Mouse (Mus musculus): ENCODE results near the gene Utf1. TPM values are rescaled to one million over a fixed set of nuclear protein-coding genes. Genes with fewer than 3 reads are reported as not detected.

The Utf1 gene
- polyA plus RNA-seq, 1 experiment = not detected

DNA sequence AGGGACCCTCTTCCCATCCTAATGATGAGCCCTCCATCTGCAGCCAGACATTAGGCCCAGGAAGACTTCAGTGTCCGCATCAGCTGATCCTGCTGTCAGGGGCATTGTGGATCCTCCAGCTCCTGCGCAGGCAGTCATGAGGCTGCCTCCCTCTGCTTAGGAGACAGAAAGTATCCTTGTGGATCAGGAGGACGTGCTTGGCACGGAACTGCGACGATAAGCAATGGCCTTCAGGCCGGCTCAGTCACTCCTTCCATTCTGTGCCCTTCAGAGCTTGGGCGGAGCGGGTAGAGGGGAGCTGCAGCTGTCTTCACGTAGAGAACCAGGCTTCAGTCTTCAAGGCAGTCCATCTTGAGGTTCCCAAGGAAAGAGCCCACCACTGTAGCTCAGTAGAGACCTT is 17.6 kb downstream of the Utf1 start:
- TF ChIP-seq CTCF (IDR thresholded peaks at IDR 0.05; ENCODE audit: borderline replicate concordance, extremely low read depth, insufficient read depth, insufficient read length) (no peak), POLR2A (IDR thresholded peaks at IDR 0.05; ENCODE audit: borderline replicate concordance, extremely low read depth, insufficient read depth, insufficient read length, poor library complexity, severe bottlenecking) (no peak)
- DNase-seq (ENCODE audit: low read depth) = no peak

DNA sequence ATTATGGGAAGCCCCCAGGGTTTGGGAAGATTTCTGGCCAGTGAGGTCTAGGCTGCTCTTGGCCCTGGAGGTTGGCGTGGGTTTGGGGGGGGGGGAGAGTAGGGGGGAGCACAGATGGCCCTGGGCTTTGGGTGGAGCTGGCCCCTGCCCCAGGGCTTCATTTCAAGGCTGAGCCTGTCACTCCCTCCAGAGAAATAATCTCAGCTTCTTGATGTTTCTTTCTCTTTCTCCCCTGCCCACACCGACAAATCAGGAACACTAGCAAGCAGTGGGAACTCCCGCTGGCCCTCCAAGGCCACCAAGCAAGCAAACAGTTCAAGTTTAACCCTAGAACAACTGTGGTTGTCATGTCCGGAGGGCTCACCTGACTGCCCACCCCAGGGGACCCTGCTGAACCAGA is 20.2 kb downstream of the Utf1 start:
- TF ChIP-seq CTCF (IDR thresholded peaks at IDR 0.05; ENCODE audit: borderline replicate concordance, extremely low read depth, insufficient read depth, insufficient read length) (no peak), POLR2A (IDR thresholded peaks at IDR 0.05; ENCODE audit: borderline replicate concordance, extremely low read depth, insufficient read depth, insufficient read length, poor library complexity, severe bottlenecking) (no peak)
- no peak for DNase-seq (ENCODE audit: low read depth)

DNA sequence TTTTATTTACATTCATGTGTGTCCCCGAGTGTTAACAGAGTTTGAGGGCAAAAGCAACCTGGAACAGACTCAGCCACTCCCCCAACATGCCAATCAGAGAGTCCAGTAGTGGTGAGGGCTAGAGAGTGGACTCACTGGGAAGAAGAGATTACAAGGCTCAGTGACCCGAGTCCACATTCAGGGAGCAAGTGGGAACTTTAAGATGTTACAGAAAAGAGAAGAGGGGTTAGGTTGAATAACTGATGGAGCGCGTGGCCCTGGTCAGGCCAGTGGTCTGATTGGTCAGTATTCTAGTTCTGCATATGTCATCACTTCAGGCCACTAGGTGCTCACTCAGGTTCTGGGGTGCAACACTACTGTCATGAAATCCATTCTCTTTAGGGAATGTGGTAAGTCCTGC is 23.6 kb downstream of the Utf1 start:
- no peak for DNase-seq (ENCODE audit: low read depth)
- no peak for TF ChIP-seq CTCF (IDR thresholded peaks at IDR 0.05; ENCODE audit: borderline replicate concordance, extremely low read depth, insufficient read depth, insufficient read length)
- no peak for TF ChIP-seq POLR2A (IDR thresholded peaks at IDR 0.05; ENCODE audit: borderline replicate concordance, extremely low read depth, insufficient read depth, insufficient read length, poor library complexity, severe bottlenecking)

DNA sequence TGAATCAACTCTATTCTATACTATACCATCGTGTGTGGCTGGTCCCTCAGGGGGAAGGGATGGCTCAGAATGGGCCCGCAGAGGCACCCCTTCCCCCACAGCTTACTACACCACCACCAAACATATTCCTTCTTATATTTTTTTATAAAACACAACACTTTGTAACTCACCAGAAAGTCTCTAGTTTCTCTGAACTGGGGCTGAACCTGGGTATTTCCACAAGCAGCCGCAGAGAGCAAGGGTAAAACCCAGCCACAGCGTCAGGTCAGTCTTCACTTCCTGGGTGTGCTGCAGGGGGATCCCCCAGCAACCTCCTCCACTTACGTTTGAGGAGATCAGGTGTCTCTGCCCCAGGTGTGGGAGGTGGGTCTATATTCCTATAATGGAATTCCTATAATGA is 24.8 kb downstream of the Utf1 start:
- DNase-seq (ENCODE audit: low read depth) = no peak
- TF ChIP-seq POLR2A (IDR thresholded peaks at IDR 0.05; ENCODE audit: borderline replicate concordance, extremely low read depth, insufficient read depth, insufficient read length, poor library complexity, severe bottlenecking) = no peak

DNA sequence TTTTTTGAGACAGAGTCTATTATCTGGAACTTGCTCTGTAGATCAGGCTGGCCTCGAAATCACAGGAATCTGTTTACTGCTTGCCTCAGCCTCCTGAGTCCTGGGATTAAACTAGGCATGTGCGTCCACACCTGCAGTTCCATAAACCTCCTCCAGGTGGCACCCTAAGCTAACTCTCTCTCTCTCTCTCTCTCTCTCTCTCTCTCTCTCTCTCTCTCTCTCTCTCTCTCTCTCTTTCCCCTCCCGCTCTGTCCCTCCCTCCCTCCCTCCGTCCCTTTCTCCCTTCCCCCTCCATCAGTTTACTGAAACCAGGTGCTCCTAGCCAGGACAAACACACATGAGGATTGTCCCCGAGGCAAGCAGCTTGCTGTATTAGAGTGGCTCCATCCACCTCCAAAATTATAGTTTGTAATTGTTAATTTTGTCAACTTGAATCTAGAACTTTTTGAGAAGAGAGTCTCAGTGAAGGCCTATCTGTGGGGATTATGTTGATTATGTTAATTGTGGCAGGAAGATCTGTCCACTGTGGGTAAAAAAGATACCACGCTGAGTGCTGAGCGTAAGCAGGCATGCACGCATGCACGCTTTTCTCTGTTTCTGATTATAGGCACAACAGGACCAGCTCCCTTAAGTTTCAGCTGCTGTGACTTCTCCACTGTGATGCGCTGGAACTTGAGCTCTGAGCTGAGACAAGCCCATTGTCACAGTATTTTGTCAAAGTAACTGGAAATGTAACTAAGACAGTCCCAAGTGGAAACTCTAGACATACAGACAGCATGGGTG is 25.9 kb downstream of the Utf1 start:
- peak; percentile 87 for DNase-seq (ENCODE audit: low read depth)
- TF ChIP-seq CTCF (IDR thresholded peaks at IDR 0.05; ENCODE audit: borderline replicate concordance, extremely low read depth, insufficient read depth, insufficient read length) (peak; percentile 79), POLR2A (IDR thresholded peaks at IDR 0.05; ENCODE audit: borderline replicate concordance, extremely low read depth, insufficient read depth, insufficient read length, poor library complexity, severe bottlenecking) (no peak)

DNA sequence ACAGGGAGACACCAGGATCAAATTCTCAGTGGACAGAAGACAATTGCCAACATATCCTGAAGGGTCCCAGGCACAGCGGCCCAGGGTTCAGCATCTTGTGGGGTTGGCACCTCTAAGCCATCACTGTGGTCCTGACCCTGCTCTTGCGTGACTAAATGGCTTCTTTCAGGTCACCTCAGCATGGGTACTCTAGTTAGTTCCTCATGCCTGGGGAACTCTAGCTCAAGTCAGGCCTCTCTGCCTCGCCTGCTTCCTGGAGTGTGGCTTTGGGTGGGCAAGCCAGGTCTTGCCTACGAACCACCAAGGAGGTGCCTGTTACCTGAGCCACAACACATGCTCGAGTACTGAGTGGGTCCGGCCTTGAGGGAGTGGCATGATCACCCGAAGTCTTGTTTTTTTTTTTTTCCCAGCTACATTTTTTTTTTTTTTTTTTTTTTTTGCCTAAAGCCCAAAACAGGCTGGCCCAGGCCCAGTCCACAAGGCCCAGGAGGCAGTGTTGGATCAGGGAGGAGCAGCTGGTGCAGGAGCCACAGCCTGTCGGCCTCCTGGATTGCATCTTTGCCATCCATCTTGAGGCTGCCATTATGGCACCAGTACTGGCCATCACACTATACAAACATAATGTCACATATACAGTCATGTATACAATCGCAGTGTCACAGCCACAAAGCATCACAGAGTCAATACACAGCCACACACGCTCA is 26.8 kb downstream of the Utf1 start:
- TF ChIP-seq CTCF (IDR thresholded peaks at IDR 0.05; ENCODE audit: borderline replicate concordance, extremely low read depth, insufficient read depth, insufficient read length) (no peak), POLR2A (IDR thresholded peaks at IDR 0.05; ENCODE audit: borderline replicate concordance, extremely low read depth, insufficient read depth, insufficient read length, poor library complexity, severe bottlenecking) (no peak)
- no peak for DNase-seq (ENCODE audit: low read depth)

DNA sequence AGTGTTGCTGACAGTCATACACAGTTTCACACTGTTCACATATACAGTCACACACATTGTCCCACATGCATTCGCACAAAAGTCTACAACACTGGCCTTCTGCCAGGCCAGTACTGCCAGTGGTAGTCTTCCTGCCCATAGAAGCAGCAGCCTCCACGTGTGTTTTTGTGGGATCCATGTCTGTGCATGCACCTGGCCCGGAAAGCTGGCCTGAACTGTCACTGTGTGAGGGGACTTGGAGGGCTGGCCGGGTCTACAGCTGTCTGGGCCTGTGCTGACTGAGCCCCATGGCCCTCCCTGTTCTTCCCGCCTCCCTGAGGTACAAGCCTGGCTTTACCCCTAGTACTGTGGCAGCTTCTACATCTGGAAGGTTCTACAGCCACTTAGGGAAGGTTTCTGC is 27.4 kb downstream of the Utf1 start:
- DNase-seq (ENCODE audit: low read depth) = no peak
- TF ChIP-seq CTCF (IDR thresholded peaks at IDR 0.05; ENCODE audit: borderline replicate concordance, extremely low read depth, insufficient read depth, insufficient read length) (no peak), POLR2A (IDR thresholded peaks at IDR 0.05; ENCODE audit: borderline replicate concordance, extremely low read depth, insufficient read depth, insufficient read length, poor library complexity, severe bottlenecking) (no peak)

DNA sequence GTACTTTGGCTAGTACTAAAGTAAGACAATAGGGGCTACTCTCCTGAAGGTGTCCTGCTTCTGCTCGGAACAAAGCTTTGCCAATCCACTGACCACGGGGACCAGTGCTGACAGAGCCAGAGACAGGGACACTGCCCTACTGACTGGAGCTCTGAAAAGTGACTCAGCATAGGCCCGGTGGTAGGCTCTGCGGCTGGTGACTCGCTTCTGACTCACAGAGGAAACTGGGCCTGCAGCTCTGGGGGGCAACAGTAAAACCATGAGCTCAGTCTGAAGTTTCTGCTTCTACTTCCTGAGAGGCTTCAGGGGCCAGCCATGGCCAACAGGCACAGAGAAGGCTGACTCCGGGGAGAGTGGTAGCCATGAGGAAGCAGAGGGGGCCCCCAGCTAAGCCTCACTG is 27.8 kb downstream of the Utf1 start:
- TF ChIP-seq POLR2A (IDR thresholded peaks at IDR 0.05; ENCODE audit: borderline replicate concordance, extremely low read depth, insufficient read depth, insufficient read length, poor library complexity, severe bottlenecking) (no peak), CTCF (IDR thresholded peaks at IDR 0.05; ENCODE audit: borderline replicate concordance, extremely low read depth, insufficient read depth, insufficient read length) (no peak)
- no peak for DNase-seq (ENCODE audit: low read depth)

DNA sequence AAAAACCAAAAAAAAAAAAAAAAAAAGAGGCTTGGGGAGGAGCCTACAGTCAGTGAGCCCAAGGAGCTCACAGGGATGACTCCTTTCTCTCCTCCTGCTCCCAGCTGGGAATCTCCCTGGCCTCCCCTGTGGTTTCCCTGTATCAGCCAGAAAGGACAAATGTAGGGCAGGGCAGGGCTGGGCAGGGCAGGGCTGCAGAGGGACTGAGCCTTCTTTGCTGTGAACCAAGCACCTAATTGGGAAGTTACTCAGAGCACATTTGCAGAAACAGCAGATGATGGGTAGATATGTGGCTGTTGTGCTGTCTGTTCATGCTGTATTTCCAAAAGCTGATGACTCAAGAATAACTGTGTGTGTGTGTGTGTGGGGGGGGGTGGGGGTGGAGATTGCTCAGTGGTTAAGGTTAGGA is 29.3 kb downstream of the Utf1 start:
- DNase-seq (ENCODE audit: low read depth) = no peak
- TF ChIP-seq POLR2A (IDR thresholded peaks at IDR 0.05; ENCODE audit: borderline replicate concordance, extremely low read depth, insufficient read depth, insufficient read length, poor library complexity, severe bottlenecking) (no peak), CTCF (IDR thresholded peaks at IDR 0.05; ENCODE audit: borderline replicate concordance, extremely low read depth, insufficient read depth, insufficient read length) (no peak)

DNA sequence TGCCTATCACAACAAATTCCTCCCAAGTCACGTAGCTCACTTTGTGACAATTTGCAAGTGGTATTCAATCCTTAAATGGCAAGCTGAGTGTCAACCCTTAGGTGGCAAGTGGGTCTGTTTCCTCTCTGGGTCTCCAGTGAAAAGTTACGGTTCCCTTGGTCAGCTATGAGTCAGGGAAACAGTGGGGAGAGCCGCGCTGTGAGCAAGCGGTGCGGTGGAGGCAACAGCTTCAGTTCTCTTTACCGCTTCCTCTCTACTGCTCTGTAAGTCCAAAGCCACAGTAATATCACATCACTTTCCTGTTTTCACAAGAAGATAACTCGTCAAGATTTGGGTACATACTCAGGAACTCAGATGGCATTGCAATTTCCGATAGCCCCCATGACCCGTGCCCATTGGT is 30.7 kb downstream of the Utf1 start:
- no peak for TF ChIP-seq CTCF (IDR thresholded peaks at IDR 0.05; ENCODE audit: borderline replicate concordance, extremely low read depth, insufficient read depth, insufficient read length)
- TF ChIP-seq POLR2A (IDR thresholded peaks at IDR 0.05; ENCODE audit: borderline replicate concordance, extremely low read depth, insufficient read depth, insufficient read length, poor library complexity, severe bottlenecking) = no peak
- no peak for DNase-seq (ENCODE audit: low read depth)

DNA sequence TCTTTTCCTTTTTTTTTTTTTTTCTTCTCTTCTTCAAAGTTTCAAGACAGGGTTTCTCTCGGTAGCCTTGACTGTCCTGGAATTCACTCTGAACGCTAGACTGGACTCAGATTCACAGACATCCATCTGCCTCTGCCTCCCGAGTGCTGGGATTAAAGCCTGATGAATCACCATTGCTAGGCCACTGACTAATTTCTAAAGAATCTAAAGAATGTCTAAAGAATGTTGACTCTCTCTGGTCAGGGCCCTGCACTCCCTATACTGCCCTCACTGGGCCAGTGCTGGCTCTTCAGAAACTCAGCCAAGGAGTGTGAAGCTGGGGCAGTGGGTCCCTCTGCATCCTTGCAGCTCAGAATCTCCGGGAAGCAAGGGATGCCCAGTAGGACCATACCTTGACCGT is 31.9 kb downstream of the Utf1 start:
- TF ChIP-seq CTCF (IDR thresholded peaks at IDR 0.05; ENCODE audit: borderline replicate concordance, extremely low read depth, insufficient read depth, insufficient read length) = no peak
- no peak for TF ChIP-seq POLR2A (IDR thresholded peaks at IDR 0.05; ENCODE audit: borderline replicate concordance, extremely low read depth, insufficient read depth, insufficient read length, poor library complexity, severe bottlenecking)
- DNase-seq (ENCODE audit: low read depth) = no peak
